Mouse (Mus musculus) liver, embryonic 14.5 days (tissue): Measurements from ENCODE around the gene Emc7. TPM values are rescaled to one million over a fixed set of nuclear protein-coding genes. Genes with fewer than 3 reads are reported as not detected.
A peak's percentile ranks its signal among the peaks of the same experiment; 100 is the strongest.

Experiments used
- ATAC-seq: fragments of 200-750 bp; cut with Nextera tagmentation; 2 replicates; pipeline ENCODE4 v1.8.0; 2017; ENCODE audit warnings: moderate number of reproducible peaks, mild to moderate bottlenecking, moderate library complexity; ENCODE audit not compliant: insufficient read depth
- DNase-seq, 3 experiments: peaks; one replicate each; pipeline ENCODE4 v3.0.0-alpha.2; 2012 to 2013; ENCODE audit warnings: low read depth in 3 of 3, low spot score in 3 of 3
- H3K27ac ChIP-seq: fragments of 300-500 bp; sonication (generic); 2 replicates; pipeline ENCODE4 v1.5.1; 2014; ENCODE audit warnings: moderate library complexity, mild to moderate bottlenecking, control low read depth, inconsistent platforms
- H3K27me3 ChIP-seq: fragments of 300-500 bp; sonication (generic); 2 replicates; pipeline ENCODE4 v1.6.1; 2014; ENCODE audit warnings: mild to moderate bottlenecking, low read length, moderate library complexity; ENCODE audit not compliant: control insufficient read depth, insufficient read depth
- H3K36me3 ChIP-seq: fragments of 300-500 bp; sonication (generic); replicated peaks from 2 replicates; pipeline ENCODE4 v1.6.1; 2014; ENCODE audit warnings: low read depth; ENCODE audit not compliant: control insufficient read depth, insufficient read depth
- H3K4me1 ChIP-seq, 2 experiments: fragments of 200-500 bp in 1 of 2; fragments of 300-500 bp in 1 of 2; sonication (generic) in 1 of 2; replicated peaks; 2 replicates each; pipeline ENCODE4 v1.6.1; 2012 to 2014; ENCODE audit warnings: antibody characterized with exemption in 1 of 2, inconsistent platforms in 1 of 2, low read length in 1 of 2; ENCODE audit not compliant: control insufficient read depth in 2 of 2, insufficient read depth in 2 of 2
- H3K4me2 ChIP-seq: fragments of 300-500 bp; sonication (generic); 2 replicates; pipeline ENCODE4 v1.6.1; 2014; ENCODE audit warnings: low read depth, mild to moderate bottlenecking, control low read depth, moderate library complexity
- H3K4me3 ChIP-seq, 2 experiments: fragments of 200-500 bp in 1 of 2; fragments of 300-500 bp in 1 of 2; sonication (generic) in 1 of 2; 2 replicates each; pipeline ENCODE4 v1.5.1; 2012 to 2014; ENCODE audit warnings: low read depth in 2 of 2, low read length in 2 of 2, mild to moderate bottlenecking in 2 of 2, control low read depth in 1 of 2, inconsistent platforms in 1 of 2, moderate library complexity in 1 of 2; ENCODE audit not compliant: insufficient read depth in 1 of 2
- H3K9ac ChIP-seq: fragments of 300-500 bp; sonication (generic); replicated peaks from 2 replicates; pipeline ENCODE4 v1.6.1; 2014; ENCODE audit warnings: mild to moderate bottlenecking, control low read depth, moderate library complexity
- H3K9me3 ChIP-seq: fragments of 300-500 bp; sonication (generic); 2 replicates; pipeline ENCODE4 v1.6.1; 2016; ENCODE audit warnings: low read length, mixed read lengths; ENCODE audit not compliant: control insufficient read depth
- CTCF ChIP-seq: IDR thresholded peaks from 2 replicates; pipeline ENCODE4 v1.5.1; 2016; ENCODE audit warnings: antibody characterized with exemption, low read depth, control low read depth
- EP300 ChIP-seq: IDR thresholded peaks from 2 replicates; pipeline ENCODE4 v1.6.1; 2016; ENCODE audit warnings: antibody characterized with exemption, low read depth
- WGBS: fragments of 180-500 bp; shearing (Covaris S2); extraction: QIAGEN DNeasy Blood & Tissue Kit; methylation state at CpG from one replicate; pipeline ENCODE4 v1.1.7; 2014; ENCODE audit not compliant: insufficient replicate concordance; 5-methylcytosine and 5-hydroxymethylcytosine counted together
- polyA plus RNA-seq, 2 experiments: library from polyadenylated mRNA; depleted of rRNA in 1 of 2; stranded (reverse) in 1 of 2; unstranded in 1 of 2; fragments of >200 nt; fragmentation: Nextera tagmentation in 1 of 2; extraction: Ambion mirVana in 1 of 2; gene quantifications; 2 replicates each; pipeline versions ENCODE4 v1.2.1 to v1.2.3; 2012 to 2014

The Emc7 gene
- polyA plus RNA-seq, 2 experiments = 5.8 to 13.3 TPM

DNA sequence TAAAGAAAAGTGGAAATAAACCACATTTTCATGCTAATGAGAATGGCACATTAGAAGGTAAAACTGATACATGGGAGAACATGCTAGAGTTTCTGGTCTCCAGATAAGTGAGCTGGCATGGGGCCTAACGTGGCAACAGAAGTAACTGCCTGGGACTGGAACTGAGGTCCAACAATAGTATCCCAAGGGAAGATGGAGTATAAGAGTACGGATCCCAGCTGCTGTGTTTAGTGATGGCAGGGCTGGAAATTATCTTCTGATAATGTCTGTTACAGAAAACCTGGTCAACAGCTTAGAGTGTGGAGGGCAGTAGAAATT is 28.5 kb downstream of the Emc7 start:
- Histone ChIP-seq H3K9ac (no peak overlapping the region), H3K27me3 (no peaks in the 10 kb centered on the region), H3K4me1 (no peaks in the 10 kb centered on the region), H3K9me3 (no peaks in the 10 kb centered on the region), H3K27ac (no peak overlapping the region), H3K4me3 (no peak overlapping the region), H3K4me2 (no peak overlapping the region), H3K36me3 (no peaks in the 10 kb centered on the region)
- TF ChIP-seq EP300 = no peak
- TF ChIP-seq CTCF = no peak
- no peak for DNase-seq
- 67% methylated on average over 2 of the region's 2 CpGs for WGBS
- no peak for ATAC-seq

DNA sequence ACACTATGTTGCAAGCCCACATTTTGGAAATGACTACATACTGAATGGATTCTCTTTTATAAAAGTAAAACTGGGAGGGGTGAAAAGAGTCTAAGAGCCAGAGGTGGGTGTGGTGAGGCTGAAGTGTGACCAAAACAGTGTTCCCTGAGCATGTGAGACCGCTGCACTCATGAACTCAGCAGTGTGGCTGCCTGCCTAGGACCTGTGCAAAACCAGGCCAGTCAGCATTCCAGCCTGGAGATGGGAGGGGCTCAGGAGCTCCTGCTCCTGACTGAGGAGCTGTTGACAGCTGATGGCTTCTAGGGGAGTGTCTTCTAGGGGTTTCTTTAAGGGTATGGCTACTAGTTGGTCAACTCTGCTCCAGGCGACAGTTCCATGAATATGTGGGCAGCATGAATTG is 30.1 kb downstream of the Emc7 start:
- TF ChIP-seq EP300 (no peak), CTCF (no peak)
- WGBS = 53% methylated on average over 2 of the region's 2 CpGs
- Histone ChIP-seq H3K4me3 (no peak overlapping the region), H3K4me2 (no peak overlapping the region), H3K27me3 (no peaks in the 10 kb centered on the region), H3K4me1 (no peaks in the 10 kb centered on the region), H3K36me3 (no peaks in the 10 kb centered on the region), H3K9ac (no peak overlapping the region), H3K9me3 (no peaks in the 10 kb centered on the region), H3K27ac (no peak overlapping the region)
- DNase-seq = no peak
- no peak for ATAC-seq

- Histone ChIP-seq H3K9ac (no peak overlapping the region), H3K4me3 (no peak overlapping the region), H3K27ac (no peak overlapping the region), H3K4me2 (no peak overlapping the region), H3K27me3 (no peaks in the 10 kb centered on the region), H3K9me3 (no peaks in the 10 kb centered on the region), H3K4me1 (peaks cover 8 to 14% of the 10 kb centered on the region in 2 experiments; a peak in 3 of 4 replicates), H3K36me3 (no peaks in the 10 kb centered on the region)
- no peak for TF ChIP-seq CTCF
- TF ChIP-seq EP300 = no peak
- DNase-seq = no peak
- no peak for ATAC-seq
- 73% methylated on average over 11 of the region's 11 CpGs for WGBS
These were observed 35.8 kb downstream of the Emc7 start for GRCm38 (mm10) chr2:112490483-112491196.

DNA sequence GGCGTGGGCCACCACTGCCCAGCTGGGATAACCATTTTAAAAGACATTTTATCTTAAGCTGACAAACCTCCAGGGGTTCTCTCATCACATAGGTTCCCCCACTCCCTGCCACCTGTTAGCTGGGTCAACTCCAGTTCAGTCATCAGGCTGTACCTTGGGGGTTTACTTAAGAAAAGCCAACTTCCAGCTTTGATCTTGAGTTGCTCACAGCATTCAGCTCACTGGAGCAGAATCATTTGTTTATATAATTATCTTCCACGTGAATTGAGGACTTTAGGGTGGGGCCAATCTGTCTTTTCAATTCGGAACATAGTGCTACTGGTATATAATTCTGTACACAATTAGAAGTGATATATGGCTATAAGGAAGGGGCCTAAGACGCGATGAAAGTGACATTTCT is 36.8 kb downstream of the Emc7 start:
- 56% methylated on average over 5 of the region's 5 CpGs for WGBS
- no peak overlapping the region for H3K4me3 ChIP-seq
- H3K27ac ChIP-seq = no peak overlapping the region
- peaks cover 8 to 14% of the 10 kb centered on the region in 2 experiments; a peak in 3 of 4 replicates for H3K4me1 ChIP-seq
- no peak for TF ChIP-seq CTCF
- no peak for TF ChIP-seq EP300
- no peaks in the 10 kb centered on the region for H3K36me3 ChIP-seq
- peak overlapping the region; percentile 85 for H3K4me2 ChIP-seq
- H3K27me3 ChIP-seq = no peaks in the 10 kb centered on the region
- no peaks in the 10 kb centered on the region for H3K9me3 ChIP-seq
- H3K9ac ChIP-seq = no peak overlapping the region
- DNase-seq (no peak), ATAC-seq (no peak)

GRCm38 (mm10) chr2:112492431-112492855 is 37.6 kb downstream of the Emc7 start:
- DNase-seq = peak in 1 of 3 experiments; percentile 24

More at GRCm38 (mm10) chr2:112492431-112492855, 37.6 kb downstream of the Emc7 start:
- H3K4me2 ChIP-seq = peak overlapping the region; percentile 85
- peak overlapping the region; percentile 80 for H3K9ac ChIP-seq
- H3K36me3 ChIP-seq = no peaks in the 10 kb centered on the region
- 8% methylated on average over 9 of the region's 9 CpGs for WGBS
- no peaks in the 10 kb centered on the region for H3K27me3 ChIP-seq
- H3K4me3 ChIP-seq = peak overlapping the region; percentile 63 to 73
- H3K9me3 ChIP-seq = no peaks in the 10 kb centered on the region
- peak overlapping the region; percentile 54; the same call in 1 of the 2 replicates for H3K27ac ChIP-seq
- ATAC-seq = 0 out of 2 replicates have a peak, but pooled peaks have one; percentile 12
- TF ChIP-seq EP300 = no peak
- no peak for TF ChIP-seq CTCF
- H3K4me1 ChIP-seq = peaks cover 8 to 14% of the 10 kb centered on the region in 2 experiments; a peak in 3 of 4 replicates
